Mouse (Mus musculus) cerebellum, postnatal 25 days (tissue): ENCODE results near the gene Trmt11.
A peak's percentile ranks its signal among the peaks of the same experiment; 100 is the strongest.
"Not testable (repeated sequence)": the region's sequence is repeated elsewhere in the genome, so short reads cannot be mapped to it uniquely, and the experiment has no call there.

Source experiments
- DNase-seq, 2 experiments: peaks; one replicate each; pipeline ENCODE4 v3.0.0; 2021; ENCODE audit warnings: mixed read lengths in 2 of 2

The Trmt11 gene

GRCm38 (mm10) chr10:30555686-30556578 is 44.6 kb downstream of the Trmt11 start:
- no peak for DNase-seq

DNA sequence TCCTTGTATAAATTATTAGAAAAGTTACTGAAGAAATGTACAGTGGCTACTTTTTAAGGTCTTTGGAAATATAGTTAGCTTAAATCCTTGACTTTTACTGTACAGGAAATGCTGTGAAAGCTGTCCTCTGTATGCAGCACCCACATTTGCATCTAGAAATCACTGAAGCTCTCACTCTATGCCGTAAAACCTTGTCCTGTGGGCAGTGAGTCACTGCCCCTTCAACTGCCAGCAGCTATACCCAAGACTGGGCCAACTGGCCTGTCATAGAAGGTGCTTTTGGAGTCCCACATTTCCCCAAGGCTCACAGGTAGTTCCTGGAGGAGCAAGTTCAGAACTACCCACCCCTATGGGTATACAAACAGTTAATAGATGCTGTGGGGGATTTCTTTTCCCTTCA is 48.2 kb downstream of the Trmt11 start:
- DNase-seq = no peak

- DNase-seq = no peak
Measured at GRCm38 (mm10) chr10:30549974-30550373, 50.6 kb downstream of the Trmt11 start.

- DNase-seq = no peak
Measured at GRCm38 (mm10) chr10:30538538-30538815, 62.1 kb downstream of the Trmt11 start.

- no peak for DNase-seq
Measured at GRCm38 (mm10) chr10:30537734-30538537, 62.6 kb downstream of the Trmt11 start.

- DNase-seq = not testable (repeated sequence)
Measured at GRCm38 (mm10) chr10:30535930-30536329, 64.6 kb downstream of the Trmt11 start.

DNA sequence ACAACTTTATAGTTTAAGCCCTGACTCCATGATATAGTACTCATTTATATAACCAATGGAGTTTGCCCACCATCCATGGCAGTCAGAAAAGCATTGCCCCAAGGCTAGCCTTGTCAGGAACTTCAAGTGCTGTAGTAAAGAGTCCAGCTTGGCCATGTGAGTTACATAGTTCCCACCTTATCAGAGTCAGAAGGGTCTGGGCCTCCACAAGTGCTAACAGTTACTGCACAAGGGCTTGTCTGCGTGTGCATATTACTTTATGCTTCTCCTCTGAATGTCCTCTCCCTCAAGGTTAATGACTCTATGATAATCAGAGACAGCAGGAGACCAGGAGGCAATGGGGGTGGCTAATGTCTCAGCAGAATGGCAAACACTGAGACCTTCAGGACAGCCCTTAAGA is 73.4 kb downstream of the Trmt11 start:
- DNase-seq = no peak

DNA sequence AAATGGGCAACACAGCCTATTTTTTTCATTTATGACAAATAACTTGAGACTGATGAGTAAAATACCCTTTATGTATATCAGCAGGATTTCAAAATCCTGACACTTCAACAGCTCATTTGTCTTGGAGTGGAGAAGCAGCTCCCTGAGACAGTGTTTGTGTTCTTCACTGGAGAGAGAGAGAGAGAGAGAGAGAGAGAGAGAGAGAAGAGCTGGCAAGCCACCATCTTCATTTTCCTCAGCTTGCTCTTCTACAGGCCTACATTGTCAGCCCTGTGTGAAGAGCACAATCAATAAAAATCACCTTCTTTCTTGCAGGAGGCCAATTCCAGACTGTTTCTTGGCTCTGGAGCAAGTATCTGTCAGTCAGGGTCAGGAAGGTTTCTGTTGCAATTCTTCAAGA is 78.8 kb downstream of the Trmt11 start:
- DNase-seq = no peak

DNA sequence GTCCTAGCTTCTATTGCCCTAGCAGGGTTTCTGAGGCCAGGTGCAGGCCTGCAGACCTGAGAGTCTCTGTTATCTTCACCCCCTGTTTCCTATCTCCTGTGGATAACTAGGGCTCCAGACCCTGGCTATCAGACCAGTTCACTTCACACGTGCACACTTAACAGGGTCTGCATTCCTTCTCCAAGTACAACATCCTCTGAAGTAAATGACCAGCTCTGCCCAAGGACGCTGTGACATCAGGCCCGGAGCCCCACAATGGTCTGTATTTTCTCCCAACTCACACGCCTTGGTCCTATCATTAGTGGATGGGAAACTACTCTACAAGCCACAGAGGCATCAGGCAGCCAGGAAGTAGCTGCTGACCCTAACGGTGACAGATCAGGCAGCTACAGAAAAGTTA is 81.4 kb downstream of the Trmt11 start:
- no peak for DNase-seq

- DNase-seq = no peak
Measured at GRCm38 (mm10) chr10:30517224-30517623, 83.3 kb downstream of the Trmt11 start.

GRCm38 (mm10) chr10:30516771-30517170 is 83.8 kb downstream of the Trmt11 start:
- DNase-seq = peak in 1 of 2 experiments; percentile 12

DNA sequence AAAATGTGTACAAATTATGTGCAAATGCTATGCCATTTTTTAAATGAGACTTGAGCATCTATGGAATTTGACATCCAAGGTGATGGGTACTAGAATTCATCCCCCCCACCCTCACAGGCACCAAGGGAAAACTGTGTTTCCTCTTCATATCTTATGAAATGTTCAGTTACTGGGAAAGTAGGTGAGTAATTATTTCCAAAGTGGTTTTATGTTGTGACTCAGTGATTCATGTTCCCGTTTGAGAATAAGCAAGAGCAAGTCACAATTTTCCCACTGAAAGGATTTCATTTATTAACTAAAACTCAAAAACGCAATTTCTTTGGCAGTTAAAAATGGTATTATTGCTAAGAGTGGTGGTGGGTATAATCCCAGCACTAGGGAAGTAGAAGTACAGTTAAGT is 95.8 kb downstream of the Trmt11 start:
- DNase-seq = no peak

DNA sequence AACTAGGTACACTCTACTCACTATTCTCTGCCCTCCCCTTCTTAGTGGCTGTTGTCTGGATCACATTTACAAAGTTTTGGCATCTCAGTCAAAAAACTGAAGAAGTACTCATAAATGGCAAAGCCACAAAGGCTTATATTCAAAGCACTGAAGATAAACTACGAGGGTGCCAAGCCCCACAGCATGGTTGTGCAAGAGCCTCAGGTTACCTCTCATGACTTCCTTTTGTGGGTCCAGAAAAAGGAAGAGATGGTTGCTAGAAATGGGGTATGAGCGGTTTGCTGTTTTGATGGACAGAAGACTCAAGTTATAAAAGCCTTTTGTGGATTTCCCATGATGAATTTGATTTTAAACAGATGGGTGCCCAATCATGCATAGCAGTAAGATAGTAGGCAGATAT is 97.4 kb downstream of the Trmt11 start:
- no peak for DNase-seq

DNA sequence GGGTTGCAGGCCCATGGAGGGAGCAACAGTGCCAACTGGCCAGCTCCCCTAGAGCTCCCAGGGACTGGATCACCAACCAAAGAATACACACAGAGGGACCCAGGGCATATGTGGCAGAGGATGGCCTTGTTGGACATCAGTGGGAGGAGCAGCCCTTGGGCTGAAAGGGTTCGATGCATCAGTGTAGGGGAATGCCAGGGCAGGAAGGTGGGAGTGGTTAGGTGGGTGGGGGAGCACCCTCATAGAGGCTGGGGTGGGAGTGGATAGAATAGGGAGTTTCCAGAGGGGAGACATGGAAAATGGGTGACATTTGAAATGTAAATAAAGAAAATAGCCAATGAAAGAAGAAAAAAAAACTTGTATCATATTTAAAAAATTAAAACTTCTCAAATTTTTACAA is 97.8 kb downstream of the Trmt11 start:
- no peak for DNase-seq

DNA sequence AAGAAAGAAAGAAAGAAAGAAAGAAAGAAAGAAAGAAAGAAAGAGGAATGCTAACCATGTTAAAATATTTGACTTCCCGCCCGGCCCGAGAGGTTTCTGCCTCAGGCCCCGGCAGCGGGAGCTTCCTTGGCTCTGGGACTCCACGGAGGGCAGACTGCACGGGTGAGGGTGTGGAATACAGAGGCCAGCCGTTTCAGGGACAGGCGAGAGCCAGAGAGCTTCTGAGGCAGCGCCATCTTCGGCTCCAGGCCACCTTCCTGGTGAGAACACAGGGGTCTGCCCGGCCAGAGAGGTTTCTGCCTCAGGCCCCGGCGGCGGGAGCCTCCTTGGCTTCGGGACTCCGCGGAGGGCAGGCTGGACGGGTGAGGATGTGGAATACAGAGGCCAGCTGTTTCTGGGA is 102.3 kb downstream of the Trmt11 start:
- not testable (repeated sequence) for DNase-seq
